Mouse (Mus musculus) C2C12 (cell line): ENCODE measurements at regions not wholly inside any gene's neighbourhood (a gene's known extent, or its start where the extent isn't known, plus 50 kb on each side); places are given as distances from the start of the nearest gene placed in this dataset.

Source experiments
- H3K27me3 ChIP-seq: one replicate; pipeline ENCODE4 v1.6.1; 2011; ENCODE audit not compliant: control insufficient read depth, insufficient read depth, insufficient read length
- H3K36me3 ChIP-seq: one replicate; pipeline ENCODE4 v1.6.1; 2011; ENCODE audit not compliant: control insufficient read depth, insufficient read depth
- H3K4me3 ChIP-seq: one replicate; pipeline ENCODE4 v1.5.1; 2011; ENCODE audit warnings: mild to moderate bottlenecking, control low read depth; ENCODE audit not compliant: poor library complexity, insufficient read depth, severe bottlenecking
- H3K79me2 ChIP-seq: one replicate; pipeline ENCODE4 v1.6.1; 2011; ENCODE audit not compliant: control insufficient read depth, insufficient read depth
- H3K79me3 ChIP-seq: one replicate; pipeline ENCODE4 v1.6.1; 2011; ENCODE audit warnings: low read depth, control low read depth
- H3ac ChIP-seq: one replicate; pipeline ENCODE3; 2011; ENCODE audit warnings: low read depth; ENCODE audit not compliant: control insufficient read depth, insufficient read length
- CEBPB ChIP-seq: IDR thresholded peaks from one replicate; pipeline ENCODE4 v1.6.1; 2011; ENCODE audit warnings: low read depth, mild to moderate bottlenecking, control low read depth, moderate library complexity
- CTCF ChIP-seq: IDR thresholded peaks from one replicate; pipeline ENCODE4 v1.5.1; 2011; ENCODE audit not compliant: control insufficient read depth, insufficient read depth, insufficient read length
- FOSL1 ChIP-seq: IDR thresholded peaks from one replicate; pipeline ENCODE4 v1.8.0; 2011; ENCODE audit warnings: mild to moderate bottlenecking, low read length; ENCODE audit not compliant: poor library complexity, insufficient read depth, severe bottlenecking
- MAX ChIP-seq: IDR thresholded peaks from one replicate; pipeline ENCODE4 v1.6.1; 2011; ENCODE audit warnings: mild to moderate bottlenecking, control low read depth
- MYOD1 ChIP-seq: IDR thresholded peaks from one replicate; pipeline ENCODE4 v1.6.1; 2011; ENCODE audit warnings: low read depth; ENCODE audit not compliant: control insufficient read depth, insufficient read length
- MYOG ChIP-seq: IDR thresholded peaks from one replicate; pipeline ENCODE4 v1.6.1; 2011; ENCODE audit not compliant: control insufficient read depth, insufficient read length; ENCODE audit errors: extremely low read depth
- USF1 ChIP-seq: IDR thresholded peaks from one replicate; pipeline ENCODE4 v1.6.1; 2011; ENCODE audit warnings: low read depth, mild to moderate bottlenecking, control low read depth, moderate library complexity

DNA sequence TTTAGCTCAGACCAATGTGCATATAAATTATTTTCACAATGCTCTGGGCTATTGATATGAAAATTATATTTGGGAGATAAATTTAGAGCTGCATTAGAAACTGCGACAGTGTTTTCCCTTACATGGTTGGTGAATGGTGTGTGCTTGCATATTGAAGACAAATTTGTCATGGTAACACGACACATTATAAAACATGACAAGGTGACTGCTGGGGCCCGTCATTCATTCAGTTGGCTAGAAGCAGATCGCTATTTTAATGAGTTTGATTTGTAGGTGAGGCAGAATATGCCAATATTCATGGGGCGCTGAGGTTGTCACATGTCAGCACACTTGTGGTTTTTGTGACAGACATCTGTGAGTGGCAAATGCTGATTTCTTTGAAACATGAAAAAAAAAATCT is 147.3 kb upstream of the Arhgap24 start:
- no peaks in the 10 kb centered on the region for H3K79me2 ChIP-seq
- no peak for TF ChIP-seq CEBPB
- no peak for TF ChIP-seq CTCF
- no peak for TF ChIP-seq MAX
- no peak for TF ChIP-seq MYOG
- no peak for TF ChIP-seq MYOD1
- TF ChIP-seq FOSL1, result no peak
- no peak for TF ChIP-seq USF1
- peaks cover 6% of the 10 kb centered on the region for H3K27me3 ChIP-seq
- no peaks in the 10 kb centered on the region for H3K79me3 ChIP-seq
- no peaks in the 10 kb centered on the region for H3K36me3 ChIP-seq
- H3ac ChIP-seq, result no peak overlapping the region
- H3K4me3 ChIP-seq, result no peak overlapping the region

DNA sequence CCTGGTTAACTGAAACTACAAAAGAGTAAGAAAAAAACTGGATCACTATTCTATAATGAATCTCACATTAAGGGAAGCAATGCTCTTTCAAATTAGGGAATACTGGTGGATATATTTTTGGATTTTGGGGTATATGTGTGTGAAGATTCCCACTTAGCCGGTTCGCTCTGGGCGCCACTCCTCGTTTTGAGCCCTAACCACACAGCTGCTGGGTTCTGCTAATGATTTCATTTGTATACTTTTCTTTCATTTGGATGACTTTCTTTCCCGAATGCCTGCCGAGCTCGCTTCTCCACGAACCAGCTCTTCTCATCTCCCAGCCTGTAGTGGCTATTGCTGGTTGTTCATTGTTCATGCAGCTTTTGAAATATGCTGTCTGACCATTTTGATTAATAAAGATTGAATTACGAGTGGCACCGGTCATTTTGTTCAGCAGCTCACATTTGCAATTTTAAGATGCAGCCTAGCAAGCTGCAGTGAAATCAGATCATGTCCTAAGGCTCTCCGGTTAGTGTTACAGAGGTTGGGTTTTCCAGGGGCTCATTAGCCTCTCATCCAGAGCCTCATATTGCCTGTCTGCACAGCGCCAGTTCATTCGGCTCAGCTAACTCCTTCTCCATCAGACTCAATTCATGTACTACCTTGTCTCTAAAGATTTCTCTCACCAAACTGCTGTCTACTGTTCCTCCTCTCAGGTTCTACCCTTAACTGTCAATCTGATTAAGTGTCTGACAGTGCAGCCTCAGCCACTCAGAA is 146.6 kb upstream of the Arhgap24 start:
- Histone ChIP-seq H3K79me2 (no peaks in the 10 kb centered on the region), H3K27me3 (peaks cover 6% of the 10 kb centered on the region)

DNA sequence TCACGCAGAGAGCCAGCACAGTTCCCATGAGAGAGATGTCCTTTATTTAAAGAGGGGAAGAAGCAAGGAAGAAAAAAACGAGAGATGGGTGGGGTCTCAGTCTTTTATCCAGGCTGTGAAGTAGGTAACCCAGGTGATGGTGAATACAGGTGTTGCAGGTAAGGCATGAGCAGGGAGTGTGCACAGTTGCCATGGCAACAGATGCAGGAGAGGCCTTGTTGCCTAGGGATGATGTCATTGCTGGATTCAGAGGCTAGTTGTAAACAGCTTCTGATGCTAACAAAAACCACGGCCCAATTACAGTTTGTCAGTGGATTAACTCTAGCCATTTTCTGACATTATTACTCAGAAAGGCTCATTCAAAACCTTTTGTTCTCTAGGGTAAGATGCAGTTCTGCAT is 114.7 kb upstream of the Arhgap24 start:
- Histone ChIP-seq H3K79me3 (no peaks in the 10 kb centered on the region), H3K36me3 (no peaks in the 10 kb centered on the region), H3K27me3 (no peaks in the 10 kb centered on the region), H3ac (no peak overlapping the region), H3K79me2 (no peaks in the 10 kb centered on the region), H3K4me3 (no peak overlapping the region)
- TF ChIP-seq CTCF, result no peak
- TF ChIP-seq MYOD1, result no peak
- no peak for TF ChIP-seq MYOG
- no peak for TF ChIP-seq FOSL1
- TF ChIP-seq CEBPB, result no peak
- TF ChIP-seq MAX, result no peak
- no peak for TF ChIP-seq USF1

More for the DNA sequence above, 146.6 kb upstream of the Arhgap24 start:
- TF ChIP-seq USF1, result no peak
- TF ChIP-seq MAX, result no peak
- no peak for TF ChIP-seq CEBPB
- no peak for TF ChIP-seq FOSL1
- TF ChIP-seq MYOG, result no peak
- no peak for TF ChIP-seq MYOD1
- no peak for TF ChIP-seq CTCF
- H3K36me3 ChIP-seq, result no peaks in the 10 kb centered on the region
- H3K79me3 ChIP-seq, result no peaks in the 10 kb centered on the region
- no peak overlapping the region for H3ac ChIP-seq
- no peak overlapping the region for H3K4me3 ChIP-seq

DNA sequence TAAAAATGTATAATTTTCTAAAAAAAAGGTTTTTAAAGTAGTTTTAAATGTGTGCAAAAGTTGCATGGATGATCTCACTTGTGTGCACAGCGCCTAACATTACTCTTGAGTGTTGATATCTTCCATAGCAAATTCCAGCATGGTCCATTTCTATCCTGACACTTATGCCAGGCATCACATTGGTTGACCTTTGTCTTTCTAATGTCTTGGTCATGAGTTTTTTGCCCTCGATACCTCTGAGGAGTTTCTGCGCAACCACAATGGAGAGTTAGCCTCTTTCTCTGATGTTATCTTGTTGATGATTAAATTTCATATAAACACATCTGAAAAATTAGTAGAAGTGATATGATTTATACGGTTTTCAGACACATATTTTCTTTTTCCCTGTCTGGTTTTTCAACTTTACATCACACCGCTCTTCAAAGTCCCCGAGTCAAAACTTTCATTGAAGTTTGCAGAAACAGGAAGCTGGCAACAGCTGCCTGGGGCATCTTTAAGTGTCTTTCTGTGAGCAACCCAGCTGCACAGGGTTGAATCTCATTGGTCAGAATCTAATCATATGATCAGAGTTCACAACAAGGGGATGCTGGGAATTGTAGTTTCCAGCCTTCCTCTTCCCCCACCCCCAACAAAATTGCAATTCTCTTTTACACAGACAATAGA is 107.8 kb upstream of the Arhgap24 start:
- Histone ChIP-seq H3K79me3 (no peaks in the 10 kb centered on the region), H3ac (no peak overlapping the region), H3K4me3 (no peak overlapping the region), H3K27me3 (no peaks in the 10 kb centered on the region), H3K79me2 (no peaks in the 10 kb centered on the region), H3K36me3 (no peaks in the 10 kb centered on the region)
- TF ChIP-seq USF1 (peak; percentile 39), CTCF (no peak)

DNA sequence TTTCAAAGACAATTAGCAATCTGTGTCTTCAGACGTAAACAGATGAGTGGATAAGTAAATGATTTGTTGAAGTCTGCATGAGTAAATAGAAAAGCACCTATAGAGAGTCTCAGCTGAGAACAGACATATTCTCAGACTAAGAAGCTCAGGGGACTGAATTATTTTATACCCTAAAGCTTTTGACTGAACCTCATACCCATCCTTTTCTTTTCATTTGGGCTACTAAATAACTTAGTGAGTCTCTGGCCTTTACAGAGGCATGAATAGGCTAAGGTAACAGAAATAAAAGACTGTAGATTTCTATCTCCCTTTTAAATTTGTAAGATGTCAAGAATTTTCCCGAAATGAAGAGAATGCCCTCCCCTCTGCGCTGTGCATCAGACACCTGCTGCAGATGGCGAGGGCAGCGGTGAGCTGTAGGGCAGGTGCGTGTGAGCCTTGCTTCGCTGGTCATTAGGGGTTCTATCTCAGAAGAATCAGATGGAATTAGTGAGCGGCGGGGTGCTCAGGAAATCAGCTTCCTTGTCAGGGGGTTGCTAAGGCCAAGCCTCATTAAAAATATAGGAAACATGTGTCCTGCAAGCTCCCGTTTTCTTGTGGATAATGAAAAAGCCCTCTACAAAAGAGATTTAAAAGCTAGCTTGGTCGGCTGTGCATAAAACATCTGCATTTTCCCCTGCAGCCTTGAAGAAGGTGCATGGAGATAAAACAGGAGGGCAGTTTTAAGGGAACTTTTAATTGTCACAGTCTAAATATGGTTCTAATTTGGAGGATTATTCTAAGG is 107.0 kb upstream of the Arhgap24 start:
- no peaks in the 10 kb centered on the region for H3K79me2 ChIP-seq
- H3K36me3 ChIP-seq, result no peaks in the 10 kb centered on the region
- H3ac ChIP-seq, result no peak overlapping the region
- H3K79me3 ChIP-seq, result no peaks in the 10 kb centered on the region
- H3K4me3 ChIP-seq, result no peak overlapping the region
- no peak for TF ChIP-seq USF1
- no peak for TF ChIP-seq MAX
- no peak for TF ChIP-seq MYOD1
- no peak for TF ChIP-seq FOSL1
- no peak for TF ChIP-seq CEBPB
- TF ChIP-seq CTCF, result no peak
- no peak for TF ChIP-seq MYOG
- no peaks in the 10 kb centered on the region for H3K27me3 ChIP-seq
